Mouse (Mus musculus) kidney, postnatal 25 days (tissue): ENCODE results near the gene Map3k3.

Source experiments
- DNase-seq, 2 experiments: peaks; one replicate each; pipeline ENCODE4 v3.0.0; 2021; ENCODE audit warnings: mixed read lengths in 2 of 2

Map3k3 gene

GRCm38 (mm10) chr11:106083708-106084701 is at the start of gene Map3k3:
Gene Map3k3 (plus strand): TSS chr11:106084613.
- peak; percentile 99 to 100 for DNase-seq

- no peak for DNase-seq
Observed at GRCm38 (mm10) chr11:106034986-106035385, 49.4 kb upstream of the Map3k3 start.

GRCm38 (mm10) chr11:106036548-106037417 is 47.6 kb upstream of the Map3k3 start, which contains the start of gene Dcaf7:
Gene Dcaf7 (plus strand): TSS chr11:106036872.
- peak; percentile 96 to 98 for DNase-seq

- DNase-seq = peak in 1 of 2 experiments; percentile 50
Observed at GRCm38 (mm10) chr11:106037418-106037751, 47.0 kb upstream of the Map3k3 start.

- DNase-seq = no peak
Observed at GRCm38 (mm10) chr11:106044349-106044748, 40.1 kb upstream of the Map3k3 start.

- DNase-seq = no peak
Observed at GRCm38 (mm10) chr11:106045256-106045655, 39.2 kb upstream of the Map3k3 start.

GRCm38 (mm10) chr11:106045780-106046179 is 38.6 kb upstream of the Map3k3 start:
- no peak for DNase-seq

- no peak for DNase-seq
Observed at GRCm38 (mm10) chr11:106046584-106046983, 37.8 kb upstream of the Map3k3 start.

GRCm38 (mm10) chr11:106053921-106054320 is 30.5 kb upstream of the Map3k3 start:
- DNase-seq = no peak

GRCm38 (mm10) chr11:106054600-106054999 is 29.8 kb upstream of the Map3k3 start:
- no peak for DNase-seq

GRCm38 (mm10) chr11:106055341-106055740 is 29.1 kb upstream of the Map3k3 start:
- no peak for DNase-seq

GRCm38 (mm10) chr11:106056819-106057491 is 27.5 kb upstream of the Map3k3 start:
- no peak for DNase-seq

GRCm38 (mm10) chr11:106058020-106058419 is 26.4 kb upstream of the Map3k3 start:
- no peak for DNase-seq

- no peak for DNase-seq
Observed at GRCm38 (mm10) chr11:106060549-106060948, 23.9 kb upstream of the Map3k3 start.

- no peak for DNase-seq
Observed at GRCm38 (mm10) chr11:106061311-106061710, 23.1 kb upstream of the Map3k3 start.

- DNase-seq = no peak
Observed at GRCm38 (mm10) chr11:106063756-106064155, 20.7 kb upstream of the Map3k3 start.

GRCm38 (mm10) chr11:106065073-106065922 is 19.1 kb upstream of the Map3k3 start:
- no peak for DNase-seq

- peak; percentile 98 for DNase-seq
Observed at GRCm38 (mm10) chr11:106065923-106066571, 18.4 kb upstream of the Map3k3 start, which contains the start of gene Taco1. Gene Taco1 (plus strand): TSS chr11:106066061.

GRCm38 (mm10) chr11:106066616-106067015 is 17.8 kb upstream of the Map3k3 start:
- DNase-seq = peak; percentile 62 to 67

GRCm38 (mm10) chr11:106073774-106074173 is 10.6 kb upstream of the Map3k3 start:
- no peak for DNase-seq

GRCm38 (mm10) chr11:106076321-106076720 is 8.1 kb upstream of the Map3k3 start:
- DNase-seq = peak; percentile 75 to 81
